Mouse (Mus musculus) embryo, embryonic 10.5 days (tissue): Measurements from ENCODE around the gene Prickle3.
"Not testable (repeated sequence)": the region's sequence is repeated elsewhere in the genome, so short reads cannot be mapped to it uniquely, and the experiment has no call there.

Experiments
- DNase-seq: peaks from one replicate; pipeline ENCODE4 v3.0.0-alpha.2; 2015; ENCODE audit warnings: low spot score

The Prickle3 gene

DNA sequence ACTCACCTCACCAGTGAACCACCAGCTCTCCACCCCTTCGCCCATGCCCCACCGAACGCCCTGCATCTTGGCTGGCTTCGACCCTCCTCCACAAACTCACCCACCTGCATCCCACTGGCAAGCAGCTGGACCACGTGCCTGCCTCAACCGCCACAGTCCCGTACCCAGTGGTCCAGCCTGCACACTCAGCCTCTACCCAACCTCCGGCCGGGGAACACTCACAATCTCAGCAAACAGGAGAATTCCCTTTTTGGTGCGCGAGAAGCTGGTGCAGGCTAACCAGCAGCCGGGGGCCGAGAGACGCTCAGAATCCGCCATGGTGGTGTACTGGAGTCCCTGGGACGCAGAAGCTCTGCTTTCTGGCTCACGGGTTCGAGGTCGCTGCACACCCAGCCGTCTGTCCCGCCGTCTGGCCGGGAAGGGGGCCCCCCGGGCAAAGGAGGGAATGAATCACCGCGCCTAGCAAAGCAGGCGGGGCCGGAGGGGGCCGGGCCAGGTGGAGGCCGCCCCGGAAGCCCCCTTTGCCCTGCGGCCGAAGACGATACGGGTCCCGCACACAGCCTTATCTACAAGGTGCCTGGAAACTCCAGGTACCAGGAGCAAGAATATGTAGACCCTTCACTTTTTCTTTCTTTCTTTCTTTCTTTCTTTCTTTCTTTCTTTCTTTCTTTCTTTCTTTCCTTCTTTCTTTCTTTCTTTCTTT, 14.0 kb downstream of the Prickle3 start, which contains the start of gene Plp2:
Gene Plp2 (minus strand): TSS at position 470 of the 703 bp plus-strand sequence.
- DNase-seq = peak; percentile 23

DNA sequence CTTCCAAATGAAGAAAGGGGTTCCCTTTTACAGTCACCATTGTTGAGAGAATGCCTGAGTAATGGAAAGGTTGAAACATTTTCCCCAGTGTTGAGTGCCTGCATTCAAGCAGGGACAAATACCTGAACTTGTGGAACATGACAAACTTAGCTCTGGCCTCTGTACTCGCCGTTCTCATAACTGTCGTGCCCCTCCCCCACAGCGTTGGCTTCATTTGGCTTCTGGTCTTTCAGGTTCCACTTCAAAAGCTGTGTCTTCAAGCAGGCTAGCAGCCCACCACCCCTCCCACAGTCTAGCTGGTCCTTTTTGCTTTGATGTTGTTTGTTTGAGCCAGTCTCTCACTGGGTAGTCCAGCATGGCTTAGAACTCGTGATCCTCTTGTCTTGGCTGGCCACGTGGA, 15.7 kb downstream of the Prickle3 start:
- DNase-seq = no peak

DNA sequence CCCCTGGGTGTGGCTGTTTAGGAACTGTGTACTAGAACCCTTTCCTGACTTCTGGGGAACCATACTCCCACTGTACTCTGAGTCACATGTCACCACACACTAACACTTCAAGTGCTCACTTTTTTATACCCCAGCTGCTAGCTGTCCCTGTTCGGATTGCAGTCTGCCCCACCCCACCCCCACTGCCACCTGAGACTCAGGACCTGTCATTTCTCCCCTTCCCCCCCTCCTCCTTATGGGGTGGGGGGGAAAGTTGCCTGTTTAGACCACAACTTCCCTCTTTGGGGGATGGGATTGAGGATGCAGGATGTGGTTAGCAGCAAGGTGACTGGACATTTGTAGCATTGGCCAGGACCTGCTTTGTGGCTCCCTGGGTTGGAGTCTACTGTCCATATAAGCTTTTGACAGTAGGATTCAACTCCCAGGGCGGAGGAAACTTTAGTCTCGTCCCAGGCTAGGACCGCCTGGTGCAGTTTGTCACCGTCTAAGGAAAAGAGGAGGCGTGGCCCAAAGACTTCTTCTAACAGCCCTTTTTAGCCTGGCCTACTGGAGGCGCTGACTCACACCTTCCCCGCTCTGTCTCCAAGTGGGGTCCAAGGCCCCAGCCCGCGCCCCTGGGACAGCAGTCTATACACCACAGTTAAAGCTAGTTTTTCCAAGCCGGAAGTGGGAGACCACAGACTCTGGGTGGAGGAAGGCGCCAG, 16.7 kb downstream of the Prickle3 start:
- peak; percentile 40 for DNase-seq

DNA sequence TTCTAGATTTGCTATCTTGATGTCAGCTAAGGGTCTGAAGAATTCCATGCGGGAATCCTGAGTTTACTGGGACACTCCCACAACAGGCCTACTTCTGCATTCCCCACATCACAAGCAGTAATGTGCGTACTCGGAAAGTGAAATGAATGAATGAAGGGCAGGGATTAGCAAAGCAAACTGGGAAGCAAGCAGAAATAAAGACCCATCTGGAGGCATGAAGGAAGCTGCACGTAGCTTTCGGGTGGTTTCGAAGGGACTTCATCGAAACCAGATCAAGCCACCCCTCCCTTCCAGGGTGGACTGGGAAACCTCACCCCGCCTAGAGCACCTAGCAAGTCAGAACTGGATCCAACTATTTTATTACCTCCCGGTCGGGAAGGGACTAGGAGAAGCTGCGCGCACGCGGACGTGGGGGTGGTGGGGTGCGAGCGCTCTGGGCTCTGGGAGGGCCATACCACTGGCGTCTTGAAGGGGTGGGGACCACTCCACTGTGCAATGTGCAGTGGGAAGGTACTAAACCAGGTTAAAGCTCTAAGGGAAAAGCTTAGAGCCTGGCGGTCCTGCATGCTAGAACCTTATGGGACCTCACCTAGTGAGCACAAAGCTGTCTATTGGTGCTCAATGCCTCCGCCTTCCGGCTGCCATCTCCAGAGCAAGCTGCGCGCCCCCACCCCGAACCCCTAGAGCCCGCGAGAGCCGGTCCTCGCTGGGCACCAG, 17.4 kb downstream of the Prickle3 start:
- DNase-seq = peak; percentile 21

DNA sequence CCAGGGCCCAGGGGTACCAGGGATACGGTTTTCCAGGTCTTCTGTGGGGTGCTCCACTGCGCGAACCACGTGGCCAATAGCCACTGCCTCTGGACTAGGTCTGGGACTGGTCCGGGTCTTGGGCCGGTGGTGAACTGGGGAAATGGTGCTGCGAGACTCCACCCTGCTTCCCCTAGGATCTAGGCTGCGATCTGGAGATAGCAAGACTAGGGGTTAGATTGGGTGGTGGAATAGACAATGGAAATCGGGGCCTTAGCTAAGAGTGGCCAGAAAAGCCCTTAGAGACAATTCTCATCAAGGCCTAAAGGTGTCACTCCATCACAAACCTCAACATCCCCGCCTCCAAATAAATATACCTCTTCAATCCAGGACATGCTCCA, 17.9 kb downstream of the Prickle3 start:
- no peak for DNase-seq

DNA sequence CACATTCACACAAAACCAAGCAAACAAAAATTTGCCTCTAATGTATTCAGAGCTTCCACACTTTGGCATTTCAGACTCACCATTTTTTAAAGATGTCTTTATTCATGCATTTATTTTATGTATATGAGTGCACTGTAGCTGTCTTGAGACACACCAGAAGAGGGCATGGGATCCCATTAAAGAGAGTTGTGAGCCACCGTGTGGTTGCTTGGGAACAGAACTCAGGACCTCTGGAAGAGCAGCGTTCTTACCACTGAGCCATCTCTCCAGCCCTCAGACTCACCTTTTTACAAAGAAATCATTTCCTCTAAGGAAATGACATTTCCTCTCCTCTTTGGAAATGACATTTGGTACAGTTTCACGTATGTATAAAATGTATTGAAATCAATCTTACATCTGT, 21.9 kb downstream of the Prickle3 start:
- DNase-seq = no peak

DNA sequence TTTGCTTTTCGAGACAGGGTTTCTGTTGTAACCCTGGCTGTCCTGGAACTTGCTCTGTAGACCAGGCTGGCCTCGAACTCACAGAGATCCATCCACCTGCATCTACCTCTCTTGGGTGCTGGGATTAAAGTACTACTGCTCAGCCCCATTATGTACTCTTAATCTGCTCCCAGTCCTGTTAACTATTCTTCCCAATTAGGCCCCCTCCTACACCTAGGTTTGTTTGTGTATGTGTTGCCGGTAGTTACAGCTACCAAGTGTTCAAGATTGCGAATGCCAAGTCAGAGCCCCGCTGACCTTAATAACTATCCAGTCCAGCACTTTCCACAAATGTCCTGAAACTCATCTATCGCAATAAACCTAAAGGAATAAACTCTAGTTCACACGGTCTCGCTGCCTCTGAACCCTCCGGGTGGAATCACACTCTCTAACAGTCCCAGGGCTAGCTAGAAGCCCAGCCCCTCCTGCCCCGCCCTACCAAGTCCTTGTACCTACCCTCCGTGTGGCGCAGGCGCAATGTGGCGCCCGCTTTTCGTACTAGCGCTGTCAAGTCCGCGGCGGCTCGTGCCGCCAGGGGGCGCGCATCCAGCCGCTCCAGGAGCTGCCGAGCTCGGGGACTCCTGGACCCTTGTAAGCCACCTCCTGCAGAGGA, 22.5 kb downstream of the Prickle3 start:
- DNase-seq = peak; percentile 92

DNA sequence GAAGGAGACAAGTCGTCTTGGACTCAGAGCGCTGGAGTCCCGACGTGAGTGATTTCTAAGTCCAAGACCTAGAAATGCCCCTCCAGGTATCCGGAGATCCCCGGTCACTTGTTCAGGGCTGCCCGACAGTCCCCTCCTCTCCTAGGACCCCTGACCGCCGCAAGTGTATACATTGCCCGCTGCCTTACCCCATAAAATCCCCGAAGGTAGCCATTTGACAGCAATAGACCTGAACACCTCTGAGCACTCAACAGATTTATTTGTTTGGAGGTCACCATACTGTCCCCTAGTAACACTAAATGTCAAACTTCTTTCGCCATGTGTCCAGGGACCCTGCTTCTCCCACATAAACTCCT, 23.0 kb downstream of the Prickle3 start:
- DNase-seq = no peak

DNA sequence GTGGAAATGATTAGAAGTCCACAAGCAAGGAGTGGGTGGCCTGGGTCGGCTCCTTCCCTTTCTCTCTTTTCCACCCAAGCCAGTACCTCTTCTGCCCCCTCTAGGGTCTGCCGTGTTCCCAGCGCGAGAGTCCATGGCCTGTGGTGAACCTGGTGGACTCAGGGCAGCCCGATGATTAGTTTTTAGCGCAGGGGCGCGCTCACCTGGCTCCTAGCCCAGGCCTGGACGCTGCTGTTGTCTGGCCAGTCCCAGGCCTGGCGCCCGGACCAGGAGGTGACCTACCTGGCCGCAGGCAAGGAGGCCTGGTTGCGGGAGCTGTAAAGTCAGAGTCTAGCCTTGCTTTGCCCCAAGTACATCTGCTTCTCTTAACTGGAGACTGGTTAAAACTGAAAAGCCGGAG, 23.8 kb downstream of the Prickle3 start, which contains the start of gene Magix:
Gene Magix (minus strand): TSS at position 388 of the 400 bp plus-strand sequence.
- no peak for DNase-seq

DNA sequence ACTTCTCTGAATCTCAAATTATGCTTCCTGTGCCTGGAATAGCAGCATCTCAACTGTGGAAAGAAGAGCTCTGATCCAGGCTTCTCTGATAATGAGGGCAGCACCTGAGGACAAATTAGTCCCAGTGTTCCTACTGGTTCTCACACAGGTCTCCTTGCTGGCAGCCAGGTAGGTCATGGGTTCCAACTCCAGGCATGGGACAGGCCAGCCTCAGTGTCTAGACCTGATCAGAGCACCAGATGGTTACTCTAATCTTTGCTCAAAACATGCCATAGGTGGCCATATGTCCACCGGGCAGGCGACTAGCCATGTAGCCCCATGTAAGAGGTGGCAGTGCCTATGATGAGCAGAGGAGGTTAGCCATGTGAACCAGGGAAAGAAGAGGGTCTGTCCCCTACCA, 31.3 kb downstream of the Prickle3 start:
- no peak for DNase-seq

DNA sequence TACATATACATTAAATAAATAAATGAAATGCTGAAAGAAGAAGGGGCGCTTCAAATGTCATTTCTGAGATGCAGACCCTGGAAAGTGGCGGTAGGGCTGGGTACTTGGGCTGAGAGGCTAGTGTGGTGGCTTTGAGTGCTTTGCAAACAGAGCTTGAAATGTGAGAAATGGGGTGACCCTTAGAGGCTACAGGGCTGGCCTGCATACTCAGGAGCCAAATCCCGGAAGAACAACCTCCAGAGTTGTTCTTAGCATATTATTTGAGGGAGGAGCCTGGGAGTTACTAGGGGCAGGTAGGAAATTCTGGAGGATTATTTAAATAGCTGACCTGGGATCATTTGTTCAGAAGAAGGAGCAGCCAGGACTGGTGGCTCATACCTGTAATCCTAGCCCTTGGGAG, 33.4 kb downstream of the Prickle3 start:
- no peak for DNase-seq

DNA sequence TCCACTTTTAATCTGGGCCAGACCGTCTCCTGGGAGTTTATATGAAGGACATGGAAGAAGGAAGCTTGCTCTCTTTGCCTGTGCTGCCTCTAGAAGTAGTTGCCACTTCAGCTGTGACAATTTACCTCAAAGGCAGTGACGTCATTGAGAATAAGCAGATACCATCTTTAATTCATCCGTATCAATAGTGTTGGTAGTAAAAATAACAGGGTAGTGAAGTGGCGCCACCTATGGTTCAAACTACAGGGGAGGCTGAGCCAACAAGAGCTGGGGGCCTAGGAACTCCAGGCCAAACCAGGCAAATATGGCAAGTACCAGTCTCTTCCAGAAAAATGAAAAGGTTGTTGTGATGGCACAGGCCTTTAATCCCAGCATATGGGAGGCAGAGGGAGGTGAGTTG, 35.8 kb downstream of the Prickle3 start:
- DNase-seq = peak; percentile 43

DNA sequence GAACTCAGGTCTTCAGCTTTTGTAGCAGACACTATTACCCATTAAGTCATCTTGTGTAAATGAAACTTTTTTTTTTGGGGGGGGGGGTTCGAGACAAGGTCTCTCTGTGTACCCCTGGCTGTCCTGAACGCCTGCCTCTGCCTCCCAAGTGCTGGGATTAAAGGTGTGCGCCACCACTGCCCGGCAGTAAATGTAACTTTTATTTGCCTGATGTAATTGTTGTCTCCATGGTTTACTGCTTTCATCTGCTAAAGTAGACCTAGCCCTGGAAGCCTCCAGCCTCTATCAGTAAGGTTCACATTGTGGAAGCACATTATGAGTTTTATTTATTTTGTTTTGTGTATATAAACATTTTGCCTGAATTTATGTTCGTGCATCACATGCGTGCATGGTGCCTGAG, 39.5 kb downstream of the Prickle3 start:
- DNase-seq = no peak

DNA sequence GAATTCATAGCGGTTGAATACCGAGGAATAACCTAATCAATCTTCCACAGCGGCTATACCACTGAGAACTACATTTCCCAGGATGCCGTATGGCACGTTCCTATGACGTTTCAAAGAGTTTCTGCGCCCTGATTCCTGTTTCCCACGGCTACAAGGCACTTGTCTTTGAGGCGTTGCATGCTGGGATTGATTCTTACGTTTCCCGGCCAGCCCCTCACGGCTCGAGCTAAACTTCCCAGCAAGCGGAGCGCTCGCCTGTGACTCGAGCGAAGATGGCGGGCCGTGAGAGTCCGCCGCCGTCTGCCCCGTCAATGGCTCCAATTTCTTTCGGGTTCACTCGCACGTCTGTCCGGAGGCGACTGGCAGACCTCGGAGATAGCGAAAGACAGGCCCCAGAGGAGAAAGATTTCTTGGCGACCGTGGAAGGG, 39.9 kb downstream of the Prickle3 start, which contains the start of gene Gpkow:
Gene Gpkow (plus strand): TSS at position 178 of the 428 bp plus-strand sequence.
- peak; percentile 94 for DNase-seq

DNA sequence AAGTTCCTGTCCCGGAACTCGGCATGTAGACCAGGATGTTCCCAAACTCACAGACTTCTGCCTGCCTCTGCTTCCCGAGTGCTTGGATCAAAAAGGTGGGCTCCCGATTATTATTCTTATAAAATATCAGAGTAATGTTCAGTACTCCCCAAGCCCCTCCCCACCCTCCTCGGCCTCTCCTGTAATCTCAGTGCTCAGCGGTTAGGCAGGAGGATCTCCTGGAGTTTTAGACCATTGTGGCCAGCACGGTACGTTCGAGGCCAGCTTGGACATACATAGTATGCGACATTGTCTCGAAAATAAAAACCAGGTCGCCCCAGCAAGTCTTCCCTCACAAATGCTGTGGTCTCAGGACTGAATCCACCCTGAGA, 56.7 kb downstream of the Prickle3 start:
- not testable (repeated sequence) for DNase-seq

DNA sequence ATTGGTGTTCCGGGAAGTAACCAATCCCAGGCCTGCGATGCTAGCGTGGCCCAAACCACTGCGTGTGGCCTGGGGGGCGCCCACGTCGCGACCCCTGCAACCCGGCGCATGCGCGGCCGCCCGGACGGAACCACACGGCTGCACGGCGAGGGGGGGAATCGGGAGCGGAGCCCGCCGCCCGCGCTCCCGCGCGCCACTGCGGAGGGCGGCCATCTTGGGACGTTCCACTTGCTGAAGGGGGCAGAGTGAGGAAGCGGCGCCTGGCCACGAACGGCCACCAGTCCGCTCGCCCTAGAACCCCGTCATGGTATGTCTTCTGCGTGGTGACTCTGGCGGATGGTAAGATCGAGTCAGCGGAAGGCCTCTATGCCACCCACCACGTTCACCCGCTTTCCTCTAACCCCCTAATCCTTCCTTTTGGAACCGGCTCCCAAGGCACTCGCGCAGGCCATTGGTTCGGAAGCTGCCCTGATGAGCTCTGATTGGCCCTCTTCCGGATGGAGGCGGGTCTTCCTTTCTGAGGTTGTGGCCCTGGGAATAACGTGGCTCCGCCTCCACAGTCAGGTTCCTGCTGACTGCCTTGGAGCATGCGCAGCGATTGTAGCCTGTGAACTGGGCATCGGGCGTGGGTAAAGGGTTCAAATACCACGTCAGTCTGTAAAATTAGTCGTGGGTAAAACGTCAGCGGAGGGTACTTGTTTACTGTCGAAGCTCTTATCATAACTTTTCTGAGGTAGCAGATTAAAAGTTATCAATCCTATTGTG, 57.3 kb downstream of the Prickle3 start, which contains the start of gene Wdr45:
Gene Wdr45 (plus strand): TSS at position 199 of the 765 bp plus-strand sequence.
- DNase-seq = peak; percentile 95

DNA sequence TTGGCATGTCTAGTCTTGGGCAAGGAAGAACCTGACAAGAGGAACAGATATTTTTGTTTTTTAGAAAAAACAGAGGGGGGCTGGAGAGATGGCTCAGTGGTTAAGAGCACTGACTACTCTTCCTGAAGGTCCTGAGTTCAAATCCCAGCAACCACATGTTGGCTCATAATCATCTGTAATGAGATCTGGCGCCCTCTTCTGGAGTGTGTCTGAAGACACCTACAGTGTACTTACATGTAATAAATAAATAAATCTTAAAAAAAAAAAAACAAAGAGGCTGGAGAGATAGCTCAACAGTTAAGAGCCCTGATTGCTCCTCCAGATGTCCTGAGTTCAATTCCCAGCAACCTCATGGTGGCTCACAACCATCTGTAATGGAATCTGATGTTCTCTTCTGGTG, 59.0 kb downstream of the Prickle3 start:
- DNase-seq = not testable (repeated sequence)
